In the genomic region with DNA sequence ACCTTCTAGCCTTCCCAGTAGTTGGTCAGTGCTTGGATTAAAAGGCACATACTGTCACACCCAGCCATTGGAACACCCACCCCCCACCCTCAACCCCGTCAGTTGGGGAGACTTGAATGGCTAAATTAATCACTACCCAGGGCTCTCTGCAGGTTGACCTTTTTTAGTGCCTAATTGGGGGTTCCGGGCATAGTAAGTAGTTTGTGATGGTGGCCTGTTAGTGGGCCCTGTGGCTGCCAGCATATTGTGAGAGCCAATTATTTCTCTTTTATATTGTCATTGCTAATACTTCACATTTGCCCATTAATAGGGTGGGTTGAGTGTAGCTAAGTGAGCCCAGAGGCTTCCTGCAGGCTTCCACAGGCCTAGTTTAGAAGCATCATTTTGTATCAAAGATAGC, we compare ENCODE assay signal across 9 mouse cellular contexts. TPM values are rescaled to one million over a fixed set of nuclear protein-coding genes. Genes with fewer than 3 reads are reported as not detected.
DNase-seq lines count a peak whose midpoint lies in the region; ATAC-seq and TF ChIP-seq lines count a peak whose summit lies in the region.
"Had no signal": no experiment of that assay in that cellular context is flagged by ENCODE, and none has a peak within 500 bp of the region (broad histone marks: within the 10 kb centered on the region; RNA-seq: fewer than 3 reads in every experiment).

No protein-coding gene starts in this region.

- H3K4me2 ChIP-seq in lung, postnatal 0 days (replicated peaks; ENCODE audit: low read depth, low read length): peak overlapping the region; percentile 66; the same call in 1 of the 2 replicates
- H3K4me2 ChIP-seq in forebrain, embryonic 15.5 days (replicated peaks): peak overlapping the region; percentile 52
- peak overlapping the region; percentile 79 for H3K4me2 ChIP-seq in liver, embryonic 12.5 days
- H3K4me2 ChIP-seq in stomach, embryonic 15.5 days: peak overlapping the region; percentile 71

- no peak for TF ChIP-seq EP300 in lung, postnatal 0 days (IDR thresholded peaks at IDR 0.05)

- H3K27ac ChIP-seq in lung, postnatal 0 days (ENCODE audit: low read length): no peak overlapping the region
- H3K27ac ChIP-seq in forebrain, embryonic 15.5 days (replicated peaks): peak overlapping the region; percentile 64; the same call in 1 of the 2 replicates
- H3K27ac ChIP-seq in liver, embryonic 12.5 days: no peak overlapping the region
- no peak overlapping the region for H3K27ac ChIP-seq in stomach, embryonic 15.5 days
- no peak overlapping the region for H3K27ac ChIP-seq in thymus, adult 2 months (ENCODE audit: control insufficient read depth, insufficient read depth, low read length)

- H3K9ac ChIP-seq in lung, postnatal 0 days (replicated peaks; ENCODE audit: low read depth): no peak overlapping the region
- peak overlapping the region; percentile 89; the same call in 1 of the 2 replicates for H3K9ac ChIP-seq in forebrain, embryonic 15.5 days (replicated peaks)
- 0 out of 2 replicates have a peak overlapping the region, but pooled peaks have one; percentile 14 for H3K9ac ChIP-seq in liver, embryonic 12.5 days
- H3K9ac ChIP-seq in stomach, embryonic 15.5 days: no peak overlapping the region

- 54% methylated on average over 2 of the region's 2 CpGs for WGBS in lung, postnatal 0 days
- 3% methylated on average over 2 of the region's 2 CpGs for WGBS in forebrain, embryonic 15.5 days
- WGBS in liver, embryonic 12.5 days (ENCODE audit: insufficient replicate concordance): 45% methylated on average over 2 of the region's 2 CpGs
- 42% methylated on average over 2 of the region's 2 CpGs for WGBS in stomach, embryonic 15.5 days
- 87% methylated on average over 2 of the region's 2 CpGs for WGBS in thymus, adult 2 months

- no peak for DNase-seq in lung, postnatal 0 days (ENCODE audit: low spot score)
- DNase-seq in lung, postnatal 36 days: no peak
- DNase-seq in thymus, adult 2 months: no peak
- DNase-seq in MN1 (ENCODE audit: low spot score): no peak
- DNase-seq in kidney, postnatal 36 days: no peak

- TF ChIP-seq POLR2A in thymus, adult 2 months (IDR thresholded peaks at IDR 0.05; ENCODE audit: control insufficient read depth, extremely low read depth, insufficient read depth, low read length, poor library complexity): no peak

- no peaks in the 10 kb centered on the region for H3K36me3 ChIP-seq in lung, postnatal 0 days (ENCODE audit: insufficient read depth, low read length)
- H3K36me3 ChIP-seq in forebrain, embryonic 15.5 days: no peaks in the 10 kb centered on the region
- H3K36me3 ChIP-seq in liver, embryonic 12.5 days: peaks cover 9% of the 10 kb centered on the region; the same call in 1 of the 2 replicates
- H3K36me3 ChIP-seq in stomach, embryonic 15.5 days: no peaks in the 10 kb centered on the region
- no peaks in the 10 kb centered on the region; the same call in 1 of the 2 replicates for H3K36me3 ChIP-seq in thymus, adult 2 months (ENCODE audit: control insufficient read depth, insufficient read depth, low read length)

- no peak overlapping the region for H3K4me3 ChIP-seq in lung, postnatal 0 days (ENCODE audit: low read depth, low read length)
- peak overlapping the region; percentile 83 for H3K4me3 ChIP-seq in forebrain, embryonic 15.5 days
- H3K4me3 ChIP-seq in liver, embryonic 12.5 days: peak overlapping the region; percentile 96; the same call in 1 of the 2 replicates
- no peak overlapping the region for H3K4me3 ChIP-seq in stomach, embryonic 15.5 days (replicated peaks)
- no peak overlapping the region for H3K4me3 ChIP-seq in thymus, adult 2 months (ENCODE audit: control insufficient read depth, insufficient read depth, low read length)

- no peaks in the 10 kb centered on the region for H3K27me3 ChIP-seq in lung, postnatal 0 days (replicated peaks; ENCODE audit: insufficient read depth, low read length)
- no peaks in the 10 kb centered on the region for H3K27me3 ChIP-seq in forebrain, embryonic 15.5 days
- no peaks in the 10 kb centered on the region for H3K27me3 ChIP-seq in liver, embryonic 12.5 days (replicated peaks)
- H3K27me3 ChIP-seq in stomach, embryonic 15.5 days (replicated peaks): no peaks in the 10 kb centered on the region
- no peaks in the 10 kb centered on the region for H3K27me3 ChIP-seq in thymus, adult 2 months (ENCODE audit: control insufficient read depth, insufficient read depth, low read length)

- no peaks in the 10 kb centered on the region for H3K9me3 ChIP-seq in lung, postnatal 0 days (ENCODE audit: low read length)
- no peaks in the 10 kb centered on the region for H3K9me3 ChIP-seq in forebrain, embryonic 15.5 days
- no peaks in the 10 kb centered on the region for H3K9me3 ChIP-seq in liver, embryonic 12.5 days (replicated peaks)
- no peaks in the 10 kb centered on the region for H3K9me3 ChIP-seq in stomach, embryonic 15.5 days

- TF ChIP-seq CTCF in lung, postnatal 0 days (IDR thresholded peaks at IDR 0.05): no peak
- TF ChIP-seq CTCF in thymus, adult 2 months (IDR thresholded peaks at IDR 0.05; ENCODE audit: borderline replicate concordance, control insufficient read depth, extremely low read depth, insufficient read depth, low read length, poor library complexity): no peak

- H3K4me1 ChIP-seq in lung, postnatal 0 days (ENCODE audit: insufficient read depth, low read depth, low read length): peaks cover 21% of the 10 kb centered on the region
- H3K4me1 ChIP-seq in forebrain, embryonic 15.5 days: peaks cover 53% of the 10 kb centered on the region
- peaks cover 56% of the 10 kb centered on the region for H3K4me1 ChIP-seq in liver, embryonic 12.5 days
- H3K4me1 ChIP-seq in stomach, embryonic 15.5 days: peaks cover 14% of the 10 kb centered on the region; the same call in 1 of the 2 replicates
- H3K4me1 ChIP-seq in thymus, adult 2 months (replicated peaks; ENCODE audit: control insufficient read depth, insufficient read depth, low read length): peaks cover 8% of the 10 kb centered on the region

- no peak for ATAC-seq in lung, postnatal 0 days
- no peak for ATAC-seq in forebrain, embryonic 15.5 days (replicated peaks)
- ATAC-seq in liver, embryonic 12.5 days: no peak
- no peak for ATAC-seq in stomach, embryonic 15.5 days (ENCODE audit: insufficient read depth, low FRiP score, low read depth)
- ATAC-seq: activated CD4-positive, CD25-positive, alpha-beta regulatory T cell, adult 4 months had no signal

RNA-seq across cellular contexts. Expression of a gene that starts 2.3 kb away (rescaled TPM):
- polyA plus RNA-seq in lung, postnatal 0 days (2015; fragmentation: Nextera tagmentation; extraction: Ambion mirVana): 322 and 323 TPM in 2 replicates
- polyA plus RNA-seq in forebrain, embryonic 15.5 days (2015; fragmentation: Nextera tagmentation; extraction: Ambion mirVana): 417 and 427 TPM in 2 replicates
- polyA plus RNA-seq in liver, embryonic 12.5 days (2016; fragmentation: Nextera tagmentation; extraction: Ambion mirVana): 209 and 220 TPM in 2 replicates
- 402 and 410 TPM in 2 replicates for polyA plus RNA-seq in stomach, embryonic 15.5 days (2015; fragmentation: Nextera tagmentation; extraction: Ambion mirVana)
- polyA plus RNA-seq in thymus, adult 2 months (2012; rRNA removed): 176 and 216 TPM in 2 replicates

Comparison
In these comparisons a context has a peak if more than half of its experiments do, and no peak if none do; other contexts are left out.
1. H3K4me3 ChIP-seq: peak in forebrain, embryonic 15.5 days (single experiment) and liver, embryonic 12.5 days (single experiment); none in lung, postnatal 0 days (single experiment), stomach, embryonic 15.5 days (single experiment) and thymus, adult 2 months (single experiment).
2. H3K9ac ChIP-seq: peak in forebrain, embryonic 15.5 days (single experiment) and liver, embryonic 12.5 days (single experiment); none in lung, postnatal 0 days (single experiment) and stomach, embryonic 15.5 days (single experiment).
3. Peak in every context shown above with its lines, with median percentiles within 50 percentile points of each other: H3K4me2 ChIP-seq.